Mouse (Mus musculus): Measurements from ENCODE around the gene Zrsr2. TPM values are rescaled to one million over a fixed set of nuclear protein-coding genes. Genes with fewer than 3 reads are reported as not detected.

Gene Zrsr2
- polyA plus RNA-seq, 1 experiment from 2014 or later: 51.3 TPM

- Histone ChIP-seq H3K27ac (ENCODE audit: low read depth, low read length) (no peak overlapping the region), H3K4me2 (ENCODE audit: low read depth, low read length) (peak overlapping the region; percentile 50), H3K9ac (replicated peaks; ENCODE audit: low read depth, low read length) (peak overlapping the region; percentile 72), H3K4me1 (ENCODE audit: control insufficient read depth, insufficient read depth, low read length) (no peaks in the 10 kb centered on the region), H3K27me3 (ENCODE audit: control insufficient read depth, insufficient read depth, low read length) (no peaks in the 10 kb centered on the region), H3K9me3 (ENCODE audit: control insufficient read depth, low read length) (no peaks in the 10 kb centered on the region), H3K4me3 (ENCODE audit: low read depth, low read length) (peak overlapping the region; percentile 54), H3K36me3 (ENCODE audit: control insufficient read depth, insufficient read depth, low read length) (peaks cover 2% of the 10 kb centered on the region; the same call in 1 of the 2 replicates)
- ATAC-seq (ENCODE audit: low read depth): peak; percentile 6; the same call in 1 of the 2 replicates
- 40% methylated on average over 12 of the region's 12 CpGs for WGBS
Measured at GRCm38 (mm10) chrX:163957381-163957780, 1.1 kb downstream of the Zrsr2 start.

- Histone ChIP-seq H3K27me3 (ENCODE audit: control insufficient read depth, insufficient read depth, low read length) (no peaks in the 10 kb centered on the region), H3K27ac (ENCODE audit: low read depth, low read length) (no peak overlapping the region), H3K9ac (replicated peaks; ENCODE audit: low read depth, low read length) (no peak overlapping the region), H3K4me1 (ENCODE audit: control insufficient read depth, insufficient read depth, low read length) (no peaks in the 10 kb centered on the region), H3K4me2 (ENCODE audit: low read depth, low read length) (no peak overlapping the region), H3K36me3 (ENCODE audit: control insufficient read depth, insufficient read depth, low read length) (peaks cover 7% of the 10 kb centered on the region; the same call in 1 of the 2 replicates), H3K4me3 (ENCODE audit: low read depth, low read length) (no peak overlapping the region), H3K9me3 (ENCODE audit: control insufficient read depth, low read length) (no peaks in the 10 kb centered on the region)
- 90% methylated on average over 1 of the region's 1 CpGs for WGBS
- no peak for ATAC-seq (ENCODE audit: low read depth)
Measured at GRCm38 (mm10) chrX:163951618-163952017, 6.8 kb downstream of the Zrsr2 start.

GRCm38 (mm10) chrX:163944381-163944780 is 14.1 kb downstream of the Zrsr2 start:
- no peak overlapping the region for H3K9ac ChIP-seq (replicated peaks; ENCODE audit: low read depth, low read length)
- no peaks in the 10 kb centered on the region for H3K27me3 ChIP-seq (ENCODE audit: control insufficient read depth, insufficient read depth, low read length)
- WGBS: 94% methylated on average over 3 of the region's 3 CpGs
- no peaks in the 10 kb centered on the region for H3K9me3 ChIP-seq (ENCODE audit: control insufficient read depth, low read length)
- H3K4me2 ChIP-seq (ENCODE audit: low read depth, low read length): no peak overlapping the region
- peaks cover 6% of the 10 kb centered on the region; the same call in 1 of the 2 replicates for H3K36me3 ChIP-seq (ENCODE audit: control insufficient read depth, insufficient read depth, low read length)
- H3K4me1 ChIP-seq (ENCODE audit: control insufficient read depth, insufficient read depth, low read length): no peaks in the 10 kb centered on the region
- ATAC-seq (ENCODE audit: low read depth): no peak
- H3K4me3 ChIP-seq (ENCODE audit: low read depth, low read length): no peak overlapping the region
- H3K27ac ChIP-seq (ENCODE audit: low read depth, low read length): no peak overlapping the region

GRCm38 (mm10) chrX:163938587-163938986 is 19.9 kb downstream of the Zrsr2 start:
- WGBS: 85% methylated on average over 6 of the region's 6 CpGs
- no peak overlapping the region for H3K4me3 ChIP-seq (ENCODE audit: low read depth, low read length)
- no peak overlapping the region for H3K9ac ChIP-seq (replicated peaks; ENCODE audit: low read depth, low read length)
- H3K4me1 ChIP-seq (ENCODE audit: control insufficient read depth, insufficient read depth, low read length): no peaks in the 10 kb centered on the region
- H3K4me2 ChIP-seq (ENCODE audit: low read depth, low read length): no peak overlapping the region
- no peaks in the 10 kb centered on the region for H3K27me3 ChIP-seq (ENCODE audit: control insufficient read depth, insufficient read depth, low read length)
- H3K27ac ChIP-seq (ENCODE audit: low read depth, low read length): no peak overlapping the region
- no peak for ATAC-seq (ENCODE audit: low read depth)
- peaks cover 3% of the 10 kb centered on the region; the same call in 1 of the 2 replicates for H3K36me3 ChIP-seq (ENCODE audit: control insufficient read depth, insufficient read depth, low read length)
- no peaks in the 10 kb centered on the region for H3K9me3 ChIP-seq (ENCODE audit: control insufficient read depth, low read length)

- no peak for ATAC-seq (ENCODE audit: low read depth)
- no peak overlapping the region for H3K4me3 ChIP-seq (ENCODE audit: low read depth, low read length)
- H3K9me3 ChIP-seq (ENCODE audit: control insufficient read depth, low read length): no peaks in the 10 kb centered on the region
- H3K27ac ChIP-seq (ENCODE audit: low read depth, low read length): no peak overlapping the region
- H3K27me3 ChIP-seq (ENCODE audit: control insufficient read depth, insufficient read depth, low read length): no peaks in the 10 kb centered on the region
- H3K36me3 ChIP-seq (ENCODE audit: control insufficient read depth, insufficient read depth, low read length): no peaks in the 10 kb centered on the region
- WGBS: 79% methylated on average over 8 of the region's 8 CpGs
- no peak overlapping the region for H3K9ac ChIP-seq (replicated peaks; ENCODE audit: low read depth, low read length)
- no peaks in the 10 kb centered on the region for H3K4me1 ChIP-seq (ENCODE audit: control insufficient read depth, insufficient read depth, low read length)
- H3K4me2 ChIP-seq (ENCODE audit: low read depth, low read length): no peak overlapping the region
Measured at GRCm38 (mm10) chrX:163934731-163935130, 23.7 kb downstream of the Zrsr2 start.

- no peak for ATAC-seq (ENCODE audit: low read depth)
- no peaks in the 10 kb centered on the region for H3K36me3 ChIP-seq (ENCODE audit: control insufficient read depth, insufficient read depth, low read length)
Measured at GRCm38 (mm10) chrX:163929550-163929949, 28.9 kb downstream of the Zrsr2 start.

GRCm38 (mm10) chrX:163912791-163913190 is 45.7 kb downstream of the Zrsr2 start:
- no peaks in the 10 kb centered on the region for H3K9me3 ChIP-seq (ENCODE audit: control insufficient read depth, low read length)
- no peak overlapping the region for H3K4me3 ChIP-seq (ENCODE audit: low read depth, low read length)
- no peak overlapping the region for H3K4me2 ChIP-seq (ENCODE audit: low read depth, low read length)
- H3K9ac ChIP-seq (replicated peaks; ENCODE audit: low read depth, low read length): no peak overlapping the region
- no peaks in the 10 kb centered on the region for H3K27me3 ChIP-seq (ENCODE audit: control insufficient read depth, insufficient read depth, low read length)
- no peak for ATAC-seq (ENCODE audit: low read depth)
- H3K27ac ChIP-seq (ENCODE audit: low read depth, low read length): no peak overlapping the region
- no peaks in the 10 kb centered on the region; the same call in 1 of the 2 replicates for H3K36me3 ChIP-seq (ENCODE audit: control insufficient read depth, insufficient read depth, low read length)
- H3K4me1 ChIP-seq (ENCODE audit: control insufficient read depth, insufficient read depth, low read length): no peaks in the 10 kb centered on the region

More at GRCm38 (mm10) chrX:163929550-163929949, 28.9 kb downstream of the Zrsr2 start:
- no peak overlapping the region for H3K4me3 ChIP-seq (ENCODE audit: low read depth, low read length)
- no peaks in the 10 kb centered on the region for H3K9me3 ChIP-seq (ENCODE audit: control insufficient read depth, low read length)
- no peak overlapping the region for H3K27ac ChIP-seq (ENCODE audit: low read depth, low read length)
- no peak overlapping the region for H3K9ac ChIP-seq (replicated peaks; ENCODE audit: low read depth, low read length)
- H3K4me2 ChIP-seq (ENCODE audit: low read depth, low read length): no peak overlapping the region
- H3K4me1 ChIP-seq (ENCODE audit: control insufficient read depth, insufficient read depth, low read length): no peaks in the 10 kb centered on the region
- no peaks in the 10 kb centered on the region for H3K27me3 ChIP-seq (ENCODE audit: control insufficient read depth, insufficient read depth, low read length)

GRCm38 (mm10) chrX:163909381-163909780 is 49.1 kb downstream of the Zrsr2 start:
- H3K4me3 ChIP-seq (ENCODE audit: low read depth, low read length): peak overlapping the region; percentile 58
- peak overlapping the region; percentile 55 for H3K9ac ChIP-seq (replicated peaks; ENCODE audit: low read depth, low read length)
- no peaks in the 10 kb centered on the region for H3K9me3 ChIP-seq (ENCODE audit: control insufficient read depth, low read length)
- no peaks in the 10 kb centered on the region for H3K27me3 ChIP-seq (ENCODE audit: control insufficient read depth, insufficient read depth, low read length)
- H3K36me3 ChIP-seq (ENCODE audit: control insufficient read depth, insufficient read depth, low read length): no peaks in the 10 kb centered on the region; the same call in 1 of the 2 replicates
- peak overlapping the region; percentile 45 for H3K4me2 ChIP-seq (ENCODE audit: low read depth, low read length)
- WGBS: 17% methylated on average over 19 of the region's 34 CpGs
- H3K4me1 ChIP-seq (ENCODE audit: control insufficient read depth, insufficient read depth, low read length): no peaks in the 10 kb centered on the region
- peak overlapping the region; percentile 77 for H3K27ac ChIP-seq (ENCODE audit: low read depth, low read length)
- ATAC-seq (ENCODE audit: low read depth): peak; percentile 49

GRCm38 (mm10) chrX:163908337-163909250 is 49.9 kb downstream of the Zrsr2 start, which contains the start of gene Ap1s2:
Gene Ap1s2 (plus strand): TSS chrX:163909017.
- Histone ChIP-seq H3K4me1 (ENCODE audit: control insufficient read depth, insufficient read depth, low read length) (no peaks in the 10 kb centered on the region), H3K4me3 (ENCODE audit: low read depth, low read length) (peak within 1 kb of the TSS; percentile 58), H3K9me3 (ENCODE audit: control insufficient read depth, low read length) (no peaks in the 10 kb centered on the region), H3K9ac (replicated peaks; ENCODE audit: low read depth, low read length) (peak within 1 kb of the TSS; percentile 55), H3K27me3 (ENCODE audit: control insufficient read depth, insufficient read depth, low read length) (no peaks in the 10 kb centered on the region), H3K4me2 (ENCODE audit: low read depth, low read length) (peak within 1 kb of the TSS; percentile 50), H3K36me3 (ENCODE audit: control insufficient read depth, insufficient read depth, low read length) (no peaks in the 10 kb centered on the region), H3K27ac (ENCODE audit: low read depth, low read length) (peak within 1 kb of the TSS; percentile 80)
- WGBS: 19% methylated on average over 77 of the region's 80 CpGs
- ATAC-seq (ENCODE audit: low read depth): peak; percentile 99

Data from neural tube, embryonic 14.5 days (tissue).